Mouse (Mus musculus): ENCODE data around the gene Cypt3. TPM values are rescaled to one million over a fixed set of nuclear protein-coding genes. Genes with fewer than 3 reads are reported as not detected.

Cypt3 gene
- not detected in 2 replicates for polyA plus RNA-seq (2014; fragmentation: Nextera tagmentation; extraction: Ambion mirVana)

- H3K4me2 ChIP-seq (ENCODE audit: low read depth, low read length): no peak within 1 kb of the TSS
- H3K4me1 ChIP-seq (ENCODE audit: control insufficient read depth, insufficient read depth, low read length): no peaks in the 10 kb centered on the region
- no peak within 1 kb of the TSS for H3K9ac ChIP-seq (replicated peaks; ENCODE audit: low read depth, low read length)
- no peaks in the 10 kb centered on the region for H3K27me3 ChIP-seq (ENCODE audit: control insufficient read depth, insufficient read depth, low read length)
- H3K4me3 ChIP-seq (ENCODE audit: low read depth, low read length): no peak within 1 kb of the TSS
- H3K9me3 ChIP-seq (ENCODE audit: control insufficient read depth, low read length): no peaks in the 10 kb centered on the region
- no peak for ATAC-seq (ENCODE audit: low read depth)
- no peaks in the 10 kb centered on the region for H3K36me3 ChIP-seq (ENCODE audit: control insufficient read depth, insufficient read depth, low read length)
- H3K27ac ChIP-seq (ENCODE audit: low read depth, low read length): no peak within 1 kb of the TSS
- WGBS: 70% methylated on average over 7 of the region's 7 CpGs
These were observed at the start of gene Cypt3 for GRCm38 (mm10) chrX:153558293-153558692. Gene Cypt3, plus strand, starts transcription at chrX:153558593.

- ATAC-seq (ENCODE audit: low read depth): no peak
These were observed 42.9 kb upstream of the Cypt3 start for GRCm38 (mm10) chrX:153515491-153515890.

GRCm38 (mm10) chrX:153528399-153528798 is 30.0 kb upstream of the Cypt3 start:
- Histone ChIP-seq H3K27ac (ENCODE audit: low read depth, low read length) (no peak overlapping the region), H3K9me3 (ENCODE audit: control insufficient read depth, low read length) (no peaks in the 10 kb centered on the region), H3K36me3 (ENCODE audit: control insufficient read depth, insufficient read depth, low read length) (no peaks in the 10 kb centered on the region), H3K4me1 (ENCODE audit: control insufficient read depth, insufficient read depth, low read length) (no peaks in the 10 kb centered on the region), H3K27me3 (ENCODE audit: control insufficient read depth, insufficient read depth, low read length) (no peaks in the 10 kb centered on the region), H3K4me2 (ENCODE audit: low read depth, low read length) (no peak overlapping the region), H3K4me3 (ENCODE audit: low read depth, low read length) (no peak overlapping the region), H3K9ac (replicated peaks; ENCODE audit: low read depth, low read length) (no peak overlapping the region)
- ATAC-seq (ENCODE audit: low read depth): peak; percentile 49; the same call in 1 of the 2 replicates
- WGBS: 22% methylated on average over 2 of the region's 2 CpGs

More at GRCm38 (mm10) chrX:153515491-153515890, 42.9 kb upstream of the Cypt3 start:
- Histone ChIP-seq H3K27me3 (ENCODE audit: control insufficient read depth, insufficient read depth, low read length) (no peaks in the 10 kb centered on the region), H3K4me1 (ENCODE audit: control insufficient read depth, insufficient read depth, low read length) (no peaks in the 10 kb centered on the region), H3K36me3 (ENCODE audit: control insufficient read depth, insufficient read depth, low read length) (no peaks in the 10 kb centered on the region), H3K4me3 (ENCODE audit: low read depth, low read length) (no peak overlapping the region), H3K27ac (ENCODE audit: low read depth, low read length) (no peak overlapping the region), H3K9ac (replicated peaks; ENCODE audit: low read depth, low read length) (no peak overlapping the region), H3K9me3 (ENCODE audit: control insufficient read depth, low read length) (no peaks in the 10 kb centered on the region), H3K4me2 (ENCODE audit: low read depth, low read length) (no peak overlapping the region)
- 93% methylated on average over 5 of the region's 5 CpGs for WGBS

- 51% methylated on average over 2 of the region's 2 CpGs for WGBS
These were observed 1.8 kb upstream of the Cypt3 start for GRCm38 (mm10) chrX:153556634-153557033.

GRCm38 (mm10) chrX:153564650-153565049 is 6.3 kb downstream of the Cypt3 start:
- no peaks in the 10 kb centered on the region for H3K9me3 ChIP-seq (ENCODE audit: control insufficient read depth, low read length)
- H3K4me1 ChIP-seq (ENCODE audit: control insufficient read depth, insufficient read depth, low read length): no peaks in the 10 kb centered on the region
- no peak overlapping the region for H3K9ac ChIP-seq (replicated peaks; ENCODE audit: low read depth, low read length)
- H3K27ac ChIP-seq (ENCODE audit: low read depth, low read length): no peak overlapping the region
- ATAC-seq (ENCODE audit: low read depth): no peak
- no peaks in the 10 kb centered on the region for H3K27me3 ChIP-seq (ENCODE audit: control insufficient read depth, insufficient read depth, low read length)
- H3K36me3 ChIP-seq (ENCODE audit: control insufficient read depth, insufficient read depth, low read length): no peaks in the 10 kb centered on the region
- H3K4me2 ChIP-seq (ENCODE audit: low read depth, low read length): no peak overlapping the region
- 80% methylated on average over 1 of the region's 1 CpGs for WGBS
- H3K4me3 ChIP-seq (ENCODE audit: low read depth, low read length): no peak overlapping the region

More at GRCm38 (mm10) chrX:153556634-153557033, 1.8 kb upstream of the Cypt3 start:
- Histone ChIP-seq H3K27ac (ENCODE audit: low read depth, low read length) (no peak overlapping the region), H3K27me3 (ENCODE audit: control insufficient read depth, insufficient read depth, low read length) (no peaks in the 10 kb centered on the region), H3K4me2 (ENCODE audit: low read depth, low read length) (no peak overlapping the region), H3K4me3 (ENCODE audit: low read depth, low read length) (no peak overlapping the region), H3K9me3 (ENCODE audit: control insufficient read depth, low read length) (no peaks in the 10 kb centered on the region), H3K36me3 (ENCODE audit: control insufficient read depth, insufficient read depth, low read length) (no peaks in the 10 kb centered on the region), H3K4me1 (ENCODE audit: control insufficient read depth, insufficient read depth, low read length) (no peaks in the 10 kb centered on the region), H3K9ac (replicated peaks; ENCODE audit: low read depth, low read length) (no peak overlapping the region)
- no peak for ATAC-seq (ENCODE audit: low read depth)

- no peak overlapping the region for H3K27ac ChIP-seq (ENCODE audit: low read depth, low read length)
- no peaks in the 10 kb centered on the region for H3K9me3 ChIP-seq (ENCODE audit: control insufficient read depth, low read length)
- H3K4me2 ChIP-seq (ENCODE audit: low read depth, low read length): no peak overlapping the region
- ATAC-seq (ENCODE audit: low read depth): no peak; the same call in 1 of the 2 replicates
- H3K4me1 ChIP-seq (ENCODE audit: control insufficient read depth, insufficient read depth, low read length): no peaks in the 10 kb centered on the region
- WGBS: 50% methylated on average over 2 of the region's 2 CpGs
- no peaks in the 10 kb centered on the region for H3K36me3 ChIP-seq (ENCODE audit: control insufficient read depth, insufficient read depth, low read length)
- no peak overlapping the region for H3K4me3 ChIP-seq (ENCODE audit: low read depth, low read length)
- no peaks in the 10 kb centered on the region for H3K27me3 ChIP-seq (ENCODE audit: control insufficient read depth, insufficient read depth, low read length)
- no peak overlapping the region for H3K9ac ChIP-seq (replicated peaks; ENCODE audit: low read depth, low read length)
These were observed 41.2 kb downstream of the Cypt3 start for GRCm38 (mm10) chrX:153599583-153599982.

Other genes starting within 250 kb of the Cypt3 start
- 64.0 and 64.3 TPM in 2 replicates for gene Ubqln2, start 60.4 kb upstream of the Cypt3 start, polyA plus RNA-seq (2014; fragmentation: Nextera tagmentation; extraction: Ambion mirVana)
- gene Kctd12b, start 137.8 kb downstream of the Cypt3 start, polyA plus RNA-seq (2014; fragmentation: Nextera tagmentation; extraction: Ambion mirVana): 1.8 and 3.1 TPM in 2 replicates
- gene Nbdy, start 165.0 kb downstream of the Cypt3 start, polyA plus RNA-seq (2014; fragmentation: Nextera tagmentation; extraction: Ambion mirVana): 142 and 161 TPM in 2 replicates